Mouse (Mus musculus) left cerebral cortex, adult 2 months (tissue): ENCODE measurements around the gene Vta1. TPM values are rescaled to one million over a fixed set of nuclear protein-coding genes. Genes with fewer than 3 reads are reported as not detected.

Source experiments
- DNase-seq, 2 experiments: peaks; one replicate each; pipeline ENCODE4 v3.0.0; 2021 to 2022; ENCODE audit warnings: low spot score in 2 of 2, mixed read lengths in 1 of 2; ENCODE audit errors: extremely low spot score in 1 of 2
- H3K27ac ChIP-seq: fragments of 200-600 bp; 2 replicates; pipeline ENCODE4 v1.8.1; 2022
- H3K4me3 ChIP-seq: fragments of 200-600 bp; 2 replicates; pipeline ENCODE4 v1.8.1; 2022
- CTCF ChIP-seq: fragments of 200-600 bp; IDR thresholded peaks from 2 replicates; pipeline ENCODE4 v1.8.1; 2022; ENCODE audit warnings: antibody characterized with exemption, mild to moderate bottlenecking, moderate library complexity
- intact Hi-C: fragments of 180-260 bp; cut with DNase I; formaldehyde crosslinking; loops from one replicate; pipeline ENCODE4 v1.15.1; 2025
- total RNA-seq, 2 experiments: library from RNA; stranded (reverse); gene quantifications; 2 replicates each; pipeline ENCODE4 v1.2.3; 2021

Gene Vta1
- total RNA-seq, 2 experiments from 2014 or later: 61.1 to 65.7 TPM

- no peak for TF ChIP-seq CTCF
- intact Hi-C loops: no loop called here
- no peak for DNase-seq
- Histone ChIP-seq H3K4me3 (no peak overlapping the region), H3K27ac (no peak overlapping the region)
These were observed 65.7 kb downstream of the Vta1 start for GRCm38 (mm10) chr10:14639635-14640034.

- DNase-seq: no peak
- no peak for TF ChIP-seq CTCF
- intact Hi-C loops: no loop called here
These were observed 66.3 kb downstream of the Vta1 start for GRCm38 (mm10) chr10:14639043-14639442.

GRCm38 (mm10) chr10:14625706-14626105 lies 79.7 kb downstream of the Vta1 start:
- no peak overlapping the region for H3K27ac ChIP-seq
- TF ChIP-seq CTCF: no peak
- no peak overlapping the region for H3K4me3 ChIP-seq
- no peak for DNase-seq
- intact Hi-C loops: no loop called here

More at GRCm38 (mm10) chr10:14639043-14639442, 66.3 kb downstream of the Vta1 start:
- no peak overlapping the region for H3K4me3 ChIP-seq
- H3K27ac ChIP-seq: no peak overlapping the region

DNA sequence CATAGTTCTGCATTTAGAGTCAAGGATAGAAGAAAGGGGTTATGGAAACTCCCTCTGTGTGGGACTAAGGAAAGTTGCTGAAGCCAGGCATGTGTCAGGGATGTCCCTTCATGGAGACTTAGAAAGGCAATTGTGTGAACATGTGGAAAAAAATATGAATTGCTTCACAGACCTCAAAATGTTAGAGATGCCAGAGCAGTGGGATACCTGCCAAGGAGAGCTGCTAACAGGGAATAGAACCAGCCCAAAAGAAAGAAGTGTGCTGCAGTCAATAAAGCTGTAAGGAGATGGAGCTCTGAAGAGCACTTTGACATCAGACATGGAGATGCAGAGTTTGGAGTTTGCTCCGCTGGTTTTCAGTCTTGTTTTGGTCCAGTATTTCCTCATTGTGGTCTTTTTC lies 86.2 kb downstream of the Vta1 start:
- no peak overlapping the region for H3K27ac ChIP-seq
- TF ChIP-seq CTCF: no peak
- no peak for DNase-seq
- H3K4me3 ChIP-seq: no peak overlapping the region
- intact Hi-C loops: no loop called here

DNA sequence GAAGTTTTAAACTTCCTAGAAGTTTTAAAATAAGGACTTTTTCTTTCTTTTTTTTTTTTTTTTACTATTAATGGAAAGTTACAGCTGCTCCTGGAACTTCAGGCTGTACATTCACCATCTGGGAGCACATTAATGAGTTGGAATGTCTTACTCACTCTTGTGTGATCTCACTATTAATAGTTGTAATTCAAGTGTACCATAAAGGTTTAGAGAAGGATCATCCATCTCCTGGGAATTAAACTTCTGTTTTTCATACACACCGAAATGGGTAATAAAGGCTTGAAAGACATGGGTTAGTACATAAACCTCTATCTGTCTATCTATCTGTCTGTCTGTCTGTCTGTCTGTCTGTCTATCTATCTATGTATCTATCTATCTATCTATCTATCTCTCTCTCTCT lies 87.1 kb downstream of the Vta1 start:
- no peak overlapping the region for H3K4me3 ChIP-seq
- no peak for TF ChIP-seq CTCF
- no peak overlapping the region for H3K27ac ChIP-seq
- intact Hi-C loops: no loop called here
- no peak for DNase-seq

DNA sequence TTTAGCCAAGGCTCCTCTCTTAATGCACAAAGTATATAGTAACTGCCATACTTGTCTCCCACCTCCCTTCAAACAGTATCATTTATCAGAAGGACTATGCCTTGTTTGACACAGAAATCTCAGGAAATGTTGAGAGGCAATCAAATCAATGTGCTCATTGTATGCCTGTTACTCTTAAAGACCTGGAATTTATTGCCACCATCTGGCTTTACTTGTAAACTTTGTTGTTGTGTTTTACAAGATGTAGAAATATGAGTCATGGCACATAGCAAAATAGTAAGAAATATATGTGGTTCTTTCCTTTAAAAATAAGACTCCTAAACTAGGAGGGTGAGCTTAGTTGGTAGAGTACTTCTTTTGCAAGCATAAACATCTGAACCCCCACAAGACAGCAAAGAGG lies 89.9 kb downstream of the Vta1 start:
- intact Hi-C loops: no loop called here
- no peak overlapping the region for H3K27ac ChIP-seq
- no peak for DNase-seq
- no peak overlapping the region for H3K4me3 ChIP-seq
- TF ChIP-seq CTCF: no peak

GRCm38 (mm10) chr10:14607597-14607996 lies 97.8 kb downstream of the Vta1 start:
- DNase-seq: no peak
- Histone ChIP-seq H3K27ac (no peak overlapping the region), H3K4me3 (no peak overlapping the region)
- intact Hi-C loops: loop anchor here (10.0 kb wide), 1 partner anchor 983 kb away; no protein-coding TSS in a partner anchor
- no peak for TF ChIP-seq CTCF

Other genes with a start within 250 kb of the Vta1 start
- gene Adgrg6, start 159.9 kb downstream of the Vta1 start, total RNA-seq: 1 to 10 TPM; 2.4 to 2.5 TPM
- 1 to 10 TPM; 4.0 to 5.2 TPM for gene Nmbr, start within 50 bp of the Vta1 start, total RNA-seq
- gene Gje1, start 12.7 kb upstream of the Vta1 start, total RNA-seq: not detected